Mouse (Mus musculus) liver, embryonic 11.5 days (tissue): ENCODE measurements around the gene Gm6588. TPM values are rescaled to one million over a fixed set of nuclear protein-coding genes. Genes with fewer than 3 reads are reported as not detected.

Experiments used
- ATAC-seq: fragments of 200-750 bp; cut with Nextera tagmentation; replicated peaks from 2 replicates; pipeline ENCODE4 v1.8.0; 2017; ENCODE audit warnings: moderate number of reproducible peaks, mild to moderate bottlenecking, moderate TSS enrichment, moderate library complexity; ENCODE audit not compliant: low FRiP score
- DNase-seq: peaks from one replicate; pipeline ENCODE4 v3.0.0-alpha.2; 2017; ENCODE audit warnings: low spot score
- H3K27ac ChIP-seq: fragments of 300-500 bp; sonication (generic); 2 replicates; pipeline ENCODE4 v1.5.1; 2014; ENCODE audit warnings: mild to moderate bottlenecking, low read depth, low read length, control low read depth
- H3K27me3 ChIP-seq: fragments of 300-500 bp; sonication (generic); replicated peaks from 2 replicates; pipeline ENCODE4 v1.6.1; 2014; ENCODE audit warnings: low read length, mixed read lengths; ENCODE audit not compliant: control insufficient read depth, insufficient read depth
- H3K36me3 ChIP-seq: fragments of 300-500 bp; sonication (generic); 2 replicates; pipeline ENCODE4 v1.6.1; 2014; ENCODE audit warnings: mild to moderate bottlenecking, low read length, moderate library complexity, mixed read lengths; ENCODE audit not compliant: control insufficient read depth, insufficient read depth
- H3K4me1 ChIP-seq: fragments of 300-500 bp; sonication (generic); replicated peaks from 2 replicates; pipeline ENCODE4 v1.6.1; 2014; ENCODE audit warnings: low read length, mixed read lengths; ENCODE audit not compliant: control insufficient read depth, insufficient read depth
- H3K4me2 ChIP-seq: fragments of 300-500 bp; sonication (generic); 2 replicates; pipeline ENCODE4 v1.6.1; 2014; ENCODE audit warnings: mild to moderate bottlenecking, control low read depth, moderate library complexity
- H3K4me3 ChIP-seq: fragments of 300-500 bp; sonication (generic); 2 replicates; pipeline ENCODE4 v1.5.1; 2014; ENCODE audit warnings: low read depth, low read length, control low read depth
- H3K9ac ChIP-seq: fragments of 300-500 bp; sonication (generic); 2 replicates; pipeline ENCODE4 v1.6.1; 2014; ENCODE audit warnings: low read depth, low read length, control low read depth
- H3K9me3 ChIP-seq: fragments of 300-500 bp; sonication (generic); 2 replicates; pipeline ENCODE4 v1.6.1; 2016; ENCODE audit warnings: low read length, inconsistent platforms, mixed read lengths; ENCODE audit not compliant: control insufficient read depth
- WGBS: fragments of 180-500 bp; shearing (Covaris S2); extraction: QIAGEN DNeasy Blood & Tissue Kit; methylation state at CpG from one replicate; pipeline ENCODE4 v1.1.7; 2014; 5-methylcytosine and 5-hydroxymethylcytosine counted together
- polyA plus RNA-seq: library from polyadenylated mRNA; unstranded; fragments of >200 nt; fragmentation: Nextera tagmentation; extraction: Ambion mirVana; gene quantifications from 2 replicates; pipeline ENCODE4 v1.2.1, GENCODE M21; 2014

Gene Gm6588
- polyA plus RNA-seq, 1 experiment from 2014 or later: not detected

- H3K4me1 ChIP-seq: peaks cover 6% of the 10 kb centered on the region
- WGBS: 53% methylated on average over 13 of the region's 13 CpGs
- no peaks in the 10 kb centered on the region for H3K9me3 ChIP-seq
- H3K36me3 ChIP-seq: no peaks in the 10 kb centered on the region
- H3K27ac ChIP-seq: no peak overlapping the region
- DNase-seq (no peak), ATAC-seq (no peak)
- no peak overlapping the region for H3K4me2 ChIP-seq
- H3K27me3 ChIP-seq: no peaks in the 10 kb centered on the region
- no peak overlapping the region for H3K9ac ChIP-seq
- no peak overlapping the region for H3K4me3 ChIP-seq
Measured at GRCm38 (mm10) chr5:112498921-112499917, 50.0 kb downstream of the Gm6588 start.

GRCm38 (mm10) chr5:112499918-112500682 lies 50.9 kb downstream of the Gm6588 start:
- Histone ChIP-seq H3K4me1 (peaks cover 6% of the 10 kb centered on the region), H3K36me3 (no peaks in the 10 kb centered on the region), H3K27me3 (no peaks in the 10 kb centered on the region), H3K4me3 (no peak overlapping the region), H3K4me2 (no peak overlapping the region), H3K9ac (no peak overlapping the region), H3K27ac (no peak overlapping the region), H3K9me3 (no peaks in the 10 kb centered on the region)
- ATAC-seq (no peak), DNase-seq (no peak)
- 63% methylated on average over 8 of the region's 8 CpGs for WGBS

Other genes starting within 250 kb of the Gm6588 start
- 0.84 and 1.3 TPM in 2 replicates for gene Cryba4, start 196.9 kb upstream of the Gm6588 start, polyA plus RNA-seq
- 0.31 and 0.45 TPM in 2 replicates for gene Crybb1, start 193.6 kb upstream of the Gm6588 start, polyA plus RNA-seq
- 66.0 and 66.7 TPM in 2 replicates for gene Tpst2, start 172.7 kb upstream of the Gm6588 start, polyA plus RNA-seq
- 24.5 and 30.5 TPM in 2 replicates for gene Tfip11, start 123.1 kb upstream of the Gm6588 start, polyA plus RNA-seq
- gene Srrd, start 106.4 kb upstream of the Gm6588 start, polyA plus RNA-seq: 35.3 and 36.5 TPM in 2 replicates
- 25.5 and 32.2 TPM in 2 replicates for gene Hps4, start 106.3 kb upstream of the Gm6588 start, polyA plus RNA-seq
- 0.29 and 0.36 TPM in 2 replicates for gene Gm6583, start 93.4 kb upstream of the Gm6588 start, polyA plus RNA-seq
- gene Asphd2, start 54.6 kb upstream of the Gm6588 start, polyA plus RNA-seq: 2.6 and 3.7 TPM in 2 replicates
- gene Sez6l, start 127.8 kb downstream of the Gm6588 start, polyA plus RNA-seq: 0.08 TPM in 2 replicates